Mouse (Mus musculus): ENCODE measurements around the gene Plpp3. TPM values are rescaled to one million over a fixed set of nuclear protein-coding genes. Genes with fewer than 3 reads are reported as not detected.

The Plpp3 gene
- polyA plus RNA-seq, 1 experiment, result 4.2 TPM

DNA sequence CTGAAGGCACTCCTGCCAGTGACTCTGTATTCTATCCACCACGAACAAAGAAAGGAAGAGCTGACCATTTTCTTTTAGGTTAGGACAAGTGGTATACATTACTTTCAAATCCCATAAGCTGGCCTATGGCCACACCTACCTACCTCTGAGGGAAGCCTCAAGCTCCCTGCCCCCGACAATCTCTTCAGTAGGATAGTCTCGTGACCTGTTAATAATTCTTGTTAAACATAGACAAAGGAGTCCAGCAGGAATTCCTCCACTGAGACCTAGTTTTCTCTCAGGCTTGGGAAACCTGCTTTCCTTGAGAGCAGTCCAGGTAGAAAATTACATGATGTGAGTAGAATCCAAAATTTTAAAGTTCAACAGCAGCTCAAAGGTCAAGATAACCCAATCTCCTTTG, 93.8 kb downstream of the Plpp3 start:
- Histone ChIP-seq H3K4me1 (peaks cover 27% of the 10 kb centered on the region), H3K4me3 (replicated peaks) (no peak overlapping the region), H3K36me3 (replicated peaks; ENCODE audit: low read length) (no peaks in the 10 kb centered on the region), H3K27me3 (replicated peaks) (peaks cover 39% of the 10 kb centered on the region), H3K9me3 (no peaks in the 10 kb centered on the region)
- TF ChIP-seq FLI1 (IDR thresholded peaks at IDR 0.05; ENCODE audit: low read length) (no peak), GATA1 (IDR thresholded peaks at IDR 0.05; ENCODE audit: borderline replicate concordance, low read length) (no peak)

DNA sequence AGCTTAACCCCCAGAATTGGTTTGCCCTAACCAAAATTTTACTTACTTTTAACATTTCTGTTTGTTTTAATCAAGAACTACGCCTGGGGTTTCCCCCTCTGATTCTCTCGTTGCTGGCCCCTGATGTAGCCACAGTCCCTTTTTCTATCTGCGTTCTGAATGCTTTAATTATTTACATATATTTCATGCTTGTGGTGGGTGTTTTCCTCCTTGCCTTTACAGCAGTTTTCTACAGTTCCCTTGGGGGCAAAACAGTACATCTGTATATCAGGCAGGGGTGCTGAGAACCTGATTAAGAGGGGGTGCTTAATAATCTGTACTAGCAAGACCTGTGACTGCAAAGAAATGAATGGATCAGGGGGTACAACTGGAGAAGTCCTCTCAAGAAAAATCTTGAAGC, 94.9 kb downstream of the Plpp3 start:
- Histone ChIP-seq H3K4me1 (peaks cover 27% of the 10 kb centered on the region), H3K4me3 (replicated peaks) (no peak overlapping the region), H3K36me3 (replicated peaks; ENCODE audit: low read length) (no peaks in the 10 kb centered on the region), H3K9me3 (no peaks in the 10 kb centered on the region), H3K27me3 (replicated peaks) (peaks cover 32% of the 10 kb centered on the region)
- TF ChIP-seq FLI1 (IDR thresholded peaks at IDR 0.05; ENCODE audit: low read length) (no peak), GATA1 (IDR thresholded peaks at IDR 0.05; ENCODE audit: borderline replicate concordance, low read length) (no peak)

DNA sequence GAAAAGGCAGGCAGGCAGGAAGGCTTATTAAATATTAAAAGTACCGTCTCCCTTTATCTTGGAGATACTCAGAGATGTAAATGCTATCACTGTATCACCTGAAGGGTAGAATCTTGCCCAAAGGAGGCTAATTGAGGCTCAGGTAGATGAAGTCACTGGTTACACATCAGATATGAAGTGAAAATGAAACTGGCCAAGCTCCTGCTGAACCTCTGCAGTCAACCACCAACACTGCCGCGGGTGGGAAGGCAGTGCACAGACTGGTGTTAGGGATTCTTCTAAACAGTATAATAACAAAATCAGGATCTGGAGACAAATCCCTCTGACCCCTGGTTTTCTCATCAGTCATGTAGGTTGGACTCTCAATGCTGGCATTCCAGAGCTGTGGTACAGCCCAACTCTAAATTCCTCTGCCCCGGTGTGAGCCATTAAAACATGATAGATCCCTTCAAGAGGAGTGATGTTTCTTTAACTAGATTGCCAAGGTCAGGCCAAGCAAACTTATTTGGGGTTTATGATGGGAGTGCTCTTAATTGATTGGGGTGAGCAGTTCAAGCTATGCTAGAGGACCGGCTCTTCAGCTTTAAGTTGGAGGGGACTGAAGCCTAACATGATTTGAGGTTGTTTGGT, 95.5 kb downstream of the Plpp3 start:
- peaks cover 31% of the 10 kb centered on the region for H3K4me1 ChIP-seq
- TF ChIP-seq GATA1 (IDR thresholded peaks at IDR 0.05; ENCODE audit: borderline replicate concordance, low read length) (no peak), FLI1 (IDR thresholded peaks at IDR 0.05; ENCODE audit: low read length) (no peak)

GRCm38 (mm10) chr4:105253453-105254341, 96.5 kb downstream of the Plpp3 start:
- H3K9me3 ChIP-seq, result no peaks in the 10 kb centered on the region
- peaks cover 22% of the 10 kb centered on the region for H3K27me3 ChIP-seq (replicated peaks)
- no peak for TF ChIP-seq GATA1 (IDR thresholded peaks at IDR 0.05; ENCODE audit: borderline replicate concordance, low read length)
- no peak for TF ChIP-seq FLI1 (IDR thresholded peaks at IDR 0.05; ENCODE audit: low read length)
- peaks cover 38% of the 10 kb centered on the region for H3K4me1 ChIP-seq
- H3K4me3 ChIP-seq (replicated peaks), result no peak overlapping the region
- H3K36me3 ChIP-seq (replicated peaks; ENCODE audit: low read length), result no peaks in the 10 kb centered on the region

More for the DNA sequence above, 95.5 kb downstream of the Plpp3 start:
- Histone ChIP-seq H3K9me3 (no peaks in the 10 kb centered on the region), H3K4me3 (replicated peaks) (no peak overlapping the region), H3K36me3 (replicated peaks; ENCODE audit: low read length) (no peaks in the 10 kb centered on the region), H3K27me3 (replicated peaks) (peaks cover 27% of the 10 kb centered on the region)

GRCm38 (mm10) chr4:105254365-105254764, 97.2 kb downstream of the Plpp3 start:
- Histone ChIP-seq H3K4me3 (replicated peaks) (no peak overlapping the region), H3K4me1 (peaks cover 44% of the 10 kb centered on the region), H3K36me3 (replicated peaks; ENCODE audit: low read length) (no peaks in the 10 kb centered on the region), H3K27me3 (replicated peaks) (peaks cover 19% of the 10 kb centered on the region), H3K9me3 (no peaks in the 10 kb centered on the region)
- no peak for TF ChIP-seq FLI1 (IDR thresholded peaks at IDR 0.05; ENCODE audit: low read length)
- TF ChIP-seq GATA1 (IDR thresholded peaks at IDR 0.05; ENCODE audit: borderline replicate concordance, low read length), result no peak

- H3K4me1 ChIP-seq, result peaks cover 49% of the 10 kb centered on the region
- TF ChIP-seq GATA1 (IDR thresholded peaks at IDR 0.05; ENCODE audit: borderline replicate concordance, low read length), result no peak
- no peak overlapping the region for H3K4me3 ChIP-seq (replicated peaks)
- H3K27me3 ChIP-seq (replicated peaks), result peaks cover 12% of the 10 kb centered on the region
- no peaks in the 10 kb centered on the region for H3K9me3 ChIP-seq
- H3K36me3 ChIP-seq (replicated peaks; ENCODE audit: low read length), result no peaks in the 10 kb centered on the region
Measured at GRCm38 (mm10) chr4:105255185-105255584, 98.0 kb downstream of the Plpp3 start.

DNA sequence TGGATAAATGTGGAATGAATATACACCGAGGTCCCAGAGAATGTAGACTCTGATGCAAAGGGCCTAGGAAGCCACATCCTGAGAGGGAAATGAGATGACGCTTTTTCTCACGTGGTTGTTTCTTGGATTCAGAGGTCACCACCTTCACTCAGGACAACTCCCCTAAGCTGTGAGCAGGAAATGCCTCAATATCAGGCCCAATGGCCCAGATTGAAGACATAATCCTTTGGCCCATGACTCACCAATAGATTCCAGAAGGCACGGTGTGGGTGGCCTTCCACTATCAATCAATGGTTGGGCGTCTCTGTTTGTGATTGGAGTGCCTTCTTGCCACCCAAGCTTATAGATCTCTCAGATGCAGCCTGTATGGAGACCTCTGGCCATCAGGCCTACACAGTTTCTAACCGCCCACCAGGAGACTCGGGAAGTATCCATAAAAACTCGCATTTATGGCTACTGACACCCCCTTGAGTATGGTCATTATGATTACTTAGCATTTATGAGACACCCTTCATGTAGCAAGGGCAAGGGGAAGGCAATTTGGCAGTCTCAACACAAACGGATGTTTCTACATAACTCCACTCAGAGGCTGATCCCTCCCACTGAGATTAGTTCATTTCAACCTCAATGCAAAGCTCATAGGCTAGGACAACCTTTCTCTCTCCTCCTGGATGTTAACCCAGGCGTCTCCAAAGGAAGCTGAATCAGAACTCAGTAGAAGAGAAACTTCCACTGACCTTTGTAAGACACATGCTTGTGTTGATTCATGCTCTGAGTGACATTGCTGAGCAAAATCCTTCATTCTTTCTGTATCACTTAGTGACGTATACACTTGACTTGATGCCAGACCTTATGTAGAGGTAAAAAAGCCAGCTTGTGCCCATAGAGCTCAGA, 100.8 kb downstream of the Plpp3 start:
- no peaks in the 10 kb centered on the region for H3K9me3 ChIP-seq
- no peak overlapping the region for H3K4me3 ChIP-seq (replicated peaks)
- TF ChIP-seq GATA1 (IDR thresholded peaks at IDR 0.05; ENCODE audit: borderline replicate concordance, low read length) (no peak), FLI1 (IDR thresholded peaks at IDR 0.05; ENCODE audit: low read length) (no peak)
- no peaks in the 10 kb centered on the region for H3K36me3 ChIP-seq (replicated peaks; ENCODE audit: low read length)
- H3K27me3 ChIP-seq (replicated peaks), result peaks cover 4% of the 10 kb centered on the region
- peaks cover 61% of the 10 kb centered on the region for H3K4me1 ChIP-seq

- H3K27me3 ChIP-seq (replicated peaks), result peaks cover 11% of the 10 kb centered on the region
- no peaks in the 10 kb centered on the region for H3K36me3 ChIP-seq (replicated peaks; ENCODE audit: low read length)
- H3K9me3 ChIP-seq, result no peaks in the 10 kb centered on the region
- peaks cover 59% of the 10 kb centered on the region for H3K4me1 ChIP-seq
- TF ChIP-seq FLI1 (IDR thresholded peaks at IDR 0.05; ENCODE audit: low read length) (no peak), GATA1 (IDR thresholded peaks at IDR 0.05; ENCODE audit: borderline replicate concordance, low read length) (no peak)
- no peak overlapping the region for H3K4me3 ChIP-seq (replicated peaks)
Measured at GRCm38 (mm10) chr4:105260385-105260784, 103.2 kb downstream of the Plpp3 start.

DNA sequence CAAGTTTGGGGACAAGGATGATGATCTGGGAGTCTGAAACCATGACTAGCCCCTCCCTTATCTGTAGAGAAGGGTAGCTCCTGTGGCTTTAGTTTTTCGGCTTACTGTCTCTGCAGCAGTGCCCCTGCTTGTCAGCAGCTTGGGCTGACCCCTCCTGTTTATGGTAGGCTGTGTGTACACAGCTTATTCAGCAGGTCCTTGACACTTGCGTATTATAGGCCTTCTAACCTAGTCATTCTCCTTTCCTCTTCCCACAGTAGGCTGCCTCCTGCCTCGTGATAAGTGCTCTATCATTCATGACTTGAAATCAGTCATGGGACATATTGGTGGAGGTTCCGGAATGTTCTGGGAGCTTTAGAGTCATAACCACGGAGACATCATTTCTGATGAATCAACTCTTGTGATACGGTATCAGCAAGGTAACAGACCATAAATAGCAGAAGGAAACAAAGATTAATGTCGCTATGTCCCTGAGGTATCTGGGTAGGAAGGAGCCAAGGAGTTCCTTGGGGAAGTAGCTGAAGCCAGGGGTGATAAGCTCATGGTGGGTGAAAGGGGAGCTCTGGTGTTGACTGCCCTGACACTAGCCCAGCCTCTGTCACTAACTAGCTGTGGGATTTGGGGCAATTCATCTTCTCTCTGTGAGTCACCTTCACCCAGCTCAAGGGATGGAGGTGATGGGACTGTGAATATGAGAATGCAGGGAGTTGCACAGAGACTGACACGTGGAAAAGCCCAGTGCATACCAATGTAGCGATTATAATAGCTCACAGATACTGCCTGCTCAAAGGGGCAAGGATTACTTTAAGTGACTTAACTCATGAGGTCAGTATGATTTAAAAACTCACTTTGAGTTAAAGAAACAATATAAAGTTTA, 104.0 kb downstream of the Plpp3 start:
- TF ChIP-seq GATA1 (IDR thresholded peaks at IDR 0.05; ENCODE audit: borderline replicate concordance, low read length) (no peak), FLI1 (IDR thresholded peaks at IDR 0.05; ENCODE audit: low read length) (no peak)
- peak overlapping the region; percentile 67 for H3K4me3 ChIP-seq (replicated peaks)
- peaks cover 12% of the 10 kb centered on the region for H3K27me3 ChIP-seq (replicated peaks)
- H3K36me3 ChIP-seq (replicated peaks; ENCODE audit: low read length), result no peaks in the 10 kb centered on the region
- no peaks in the 10 kb centered on the region for H3K9me3 ChIP-seq
- H3K4me1 ChIP-seq, result peaks cover 63% of the 10 kb centered on the region
